Mouse (Mus musculus): ENCODE data around the gene Olfr809.

The Olfr809 gene

DNA sequence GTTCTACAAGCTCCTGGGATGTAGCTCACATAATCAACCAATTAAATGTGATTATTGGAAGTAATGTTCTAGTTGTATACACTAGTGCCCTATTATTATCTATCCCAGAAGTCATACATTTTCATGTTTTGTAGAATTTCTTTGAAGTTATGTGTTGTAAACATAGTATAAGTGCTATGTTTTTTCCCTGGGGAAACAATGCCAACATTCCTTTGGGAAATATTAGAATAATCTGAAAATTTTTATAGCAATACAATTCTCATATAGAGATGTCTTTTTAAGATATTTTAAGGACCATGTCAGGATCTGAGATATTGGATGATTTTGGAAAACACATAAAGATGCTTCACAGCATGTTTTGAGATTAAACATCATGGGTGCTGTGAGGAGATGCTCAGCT is at the start of gene Olfr809:
Gene Olfr809, plus strand, starts transcription at position 301 of the 400 bp plus-strand sequence.
- DNase-seq (ENCODE audit: low spot score in 2 of 2) = no peak

DNA sequence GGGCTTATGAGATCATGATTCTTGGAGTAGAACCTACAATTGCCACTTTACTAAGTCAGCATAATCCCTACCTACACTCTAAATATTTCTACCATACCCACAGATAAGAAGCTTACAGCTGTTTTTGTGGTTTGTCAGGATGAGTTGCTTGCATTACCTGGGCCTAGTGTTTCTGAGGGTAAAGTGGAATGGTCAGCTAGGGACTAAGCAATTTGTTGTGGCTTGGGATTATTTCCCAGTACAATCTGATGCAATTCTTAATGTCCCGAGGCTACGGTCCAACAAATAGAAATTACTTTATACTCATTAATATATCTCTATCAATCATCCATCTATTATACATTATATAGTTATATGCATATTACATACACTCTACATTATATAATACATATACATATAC is 45.2 kb upstream of the Olfr809 start, which contains the start of gene Olfr805:
Gene Olfr805, minus strand, starts transcription at position 101 of the 400 bp plus-strand sequence.
- DNase-seq (ENCODE audit: low spot score in 2 of 2) = no peak

DNA sequence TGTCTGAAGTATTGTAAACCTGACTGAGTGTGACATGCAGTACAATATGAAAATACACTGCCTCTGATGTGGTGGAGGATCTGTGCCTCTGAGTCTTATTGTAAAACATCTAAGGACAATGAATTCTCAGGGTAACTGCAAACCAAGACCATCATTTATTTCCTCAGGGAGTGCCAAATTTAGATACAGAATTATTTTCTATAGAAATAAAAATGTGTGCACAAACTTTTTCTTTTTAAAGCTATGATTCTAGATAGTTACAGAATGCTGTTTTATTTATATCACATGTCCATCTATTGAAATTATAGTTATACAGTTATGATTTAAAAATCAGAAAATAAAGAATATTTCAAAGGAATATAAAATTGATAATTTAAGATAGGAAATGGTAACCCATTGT is 32.6 kb upstream of the Olfr809 start, which contains the start of gene Olfr806:
Gene Olfr806, minus strand, starts transcription at position 101 of the 400 bp plus-strand sequence.
- DNase-seq (ENCODE audit: low spot score in 2 of 2) = no peak

DNA sequence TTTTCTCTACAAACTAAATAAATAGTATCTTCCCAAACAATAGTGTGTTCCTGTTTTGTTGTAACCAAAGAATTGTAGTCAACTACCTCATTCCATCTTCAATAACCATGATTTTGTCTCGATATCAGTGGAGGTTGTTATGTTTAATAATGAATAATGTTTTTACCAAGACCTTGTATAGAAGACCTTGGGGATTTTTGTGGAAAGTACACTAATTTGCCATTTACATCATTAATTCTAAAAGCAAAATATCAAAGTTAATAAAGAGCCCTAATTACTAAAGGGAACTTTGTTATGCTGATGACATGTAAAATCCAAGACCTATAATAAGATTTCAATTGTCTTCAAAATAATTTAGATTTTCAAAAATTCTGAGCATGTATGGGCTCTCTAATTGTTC is 16.7 kb upstream of the Olfr809 start, which contains the start of gene Olfr807:
Gene Olfr807, minus strand, starts transcription at position 101 of the 400 bp plus-strand sequence.
- DNase-seq (ENCODE audit: low spot score in 2 of 2) = no peak

DNA sequence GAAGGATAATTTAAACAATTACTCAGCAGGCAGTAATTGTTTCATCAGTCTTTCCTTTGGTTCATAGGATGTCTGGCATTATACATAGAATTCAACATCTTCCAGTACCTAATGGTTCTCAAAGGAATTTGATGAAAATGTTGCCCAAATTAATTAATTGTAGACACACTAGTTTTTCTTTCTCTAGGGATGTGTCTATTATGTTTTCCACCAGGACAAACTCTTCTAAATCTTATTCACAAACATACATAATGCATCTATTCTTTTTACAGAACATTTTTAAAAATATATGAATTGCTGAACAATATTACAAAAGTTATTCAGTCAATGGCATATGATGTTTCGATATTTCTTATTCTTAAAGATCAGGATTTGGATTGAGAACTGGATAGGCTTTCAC is 9.3 kb upstream of the Olfr809 start, which contains the start of gene Olfr808:
Gene Olfr808, plus strand, starts transcription at position 301 of the 400 bp plus-strand sequence.
- DNase-seq (ENCODE audit: low spot score in 2 of 2) = no peak

DNA sequence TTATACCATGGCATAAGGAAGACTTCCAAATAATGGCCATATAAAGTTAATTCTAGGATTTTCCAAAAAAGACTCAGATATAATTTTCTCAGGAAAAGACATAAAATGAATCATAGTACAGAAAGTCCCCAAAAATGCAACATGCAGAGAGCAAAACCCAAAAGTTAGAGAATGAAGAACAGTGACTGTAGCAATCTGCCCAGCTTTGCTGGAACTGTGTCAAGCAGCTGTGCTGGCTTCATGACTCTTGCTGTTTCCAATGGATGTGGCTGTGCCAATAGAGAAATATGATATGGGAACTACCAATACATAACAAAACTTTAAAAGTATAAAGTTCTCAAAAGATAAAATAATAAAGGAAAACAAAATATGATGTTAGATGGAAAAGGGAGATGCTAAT is 3.7 kb downstream of the Olfr809 start:
- no peak for DNase-seq (ENCODE audit: low spot score in 2 of 2)

DNA sequence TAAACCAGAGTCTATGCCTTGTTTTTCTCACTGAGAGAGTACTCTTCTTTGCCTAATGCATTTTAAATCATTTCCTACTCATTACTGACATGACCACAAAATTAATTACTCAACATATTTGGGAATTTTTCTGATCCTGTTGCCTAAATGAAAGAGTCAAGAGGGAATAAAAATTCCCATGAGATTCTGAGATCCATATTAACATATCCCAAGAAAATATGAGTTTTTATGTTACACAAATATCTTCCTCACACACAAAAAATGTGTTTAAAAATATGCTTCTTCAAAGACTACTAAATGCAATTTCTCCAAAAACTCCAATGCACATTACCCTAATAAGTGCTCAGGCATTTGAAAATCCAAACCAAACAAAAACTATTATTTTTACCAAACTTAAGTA is 20.4 kb downstream of the Olfr809 start, which contains the start of gene Olfr810:
Gene Olfr810, minus strand, starts transcription at position 101 of the 400 bp plus-strand sequence.
- no peak for DNase-seq (ENCODE audit: low spot score in 2 of 2)

DNA sequence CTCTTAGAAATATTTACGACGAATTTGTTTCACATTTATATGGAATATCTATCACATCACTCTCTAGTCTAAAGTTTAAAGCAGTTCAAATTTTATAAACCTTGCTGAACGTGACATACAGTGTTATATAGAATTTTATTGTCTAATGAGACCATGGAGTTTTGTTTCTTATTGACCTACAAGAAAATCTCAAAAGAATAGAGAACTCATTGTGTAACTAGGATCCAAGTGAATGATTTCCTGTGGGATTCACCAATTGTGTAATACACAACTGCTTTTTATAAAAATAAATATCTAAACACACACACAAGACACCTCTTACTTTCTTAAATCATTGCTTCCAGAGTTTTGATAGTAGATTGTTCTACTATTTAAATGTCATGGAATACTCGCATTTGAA is 29.9 kb downstream of the Olfr809 start, which contains the start of gene Olfr811:
Gene Olfr811, minus strand, starts transcription at position 101 of the 400 bp plus-strand sequence.
- no peak for DNase-seq (ENCODE audit: low spot score in 2 of 2)

All from thymus, postnatal 10 days (tissue).